Mouse (Mus musculus) liver, embryonic 14.5 days (tissue): ENCODE results near the gene 4930518I15Rik. TPM values are rescaled to one million over a fixed set of nuclear protein-coding genes. Genes with fewer than 3 reads are reported as not detected.
"Not testable (repeated sequence)": the region's sequence is repeated elsewhere in the genome, so short reads cannot be mapped to it uniquely, and the experiment has no call there.

ENCODE experiments used
- ATAC-seq: fragments of 200-750 bp; cut with Nextera tagmentation; 2 replicates; pipeline ENCODE4 v1.8.0; 2017; ENCODE audit warnings: moderate number of reproducible peaks, mild to moderate bottlenecking, moderate library complexity; ENCODE audit not compliant: insufficient read depth
- DNase-seq, 3 experiments: peaks; one replicate each; pipeline ENCODE4 v3.0.0-alpha.2; 2012 to 2013; ENCODE audit warnings: low read depth in 3 of 3, low spot score in 3 of 3
- H3K27ac ChIP-seq: fragments of 300-500 bp; sonication (generic); 2 replicates; pipeline ENCODE4 v1.5.1; 2014; ENCODE audit warnings: moderate library complexity, mild to moderate bottlenecking, control low read depth, inconsistent platforms
- H3K27me3 ChIP-seq: fragments of 300-500 bp; sonication (generic); 2 replicates; pipeline ENCODE4 v1.6.1; 2014; ENCODE audit warnings: mild to moderate bottlenecking, low read length, moderate library complexity; ENCODE audit not compliant: control insufficient read depth, insufficient read depth
- H3K36me3 ChIP-seq: fragments of 300-500 bp; sonication (generic); replicated peaks from 2 replicates; pipeline ENCODE4 v1.6.1; 2014; ENCODE audit warnings: low read depth; ENCODE audit not compliant: control insufficient read depth, insufficient read depth
- H3K4me1 ChIP-seq, 2 experiments: fragments of 200-500 bp in 1 of 2; fragments of 300-500 bp in 1 of 2; sonication (generic) in 1 of 2; replicated peaks; 2 replicates each; pipeline ENCODE4 v1.6.1; 2012 to 2014; ENCODE audit warnings: antibody characterized with exemption in 1 of 2, inconsistent platforms in 1 of 2, low read length in 1 of 2; ENCODE audit not compliant: control insufficient read depth in 2 of 2, insufficient read depth in 2 of 2
- H3K4me2 ChIP-seq: fragments of 300-500 bp; sonication (generic); 2 replicates; pipeline ENCODE4 v1.6.1; 2014; ENCODE audit warnings: low read depth, mild to moderate bottlenecking, control low read depth, moderate library complexity
- H3K4me3 ChIP-seq, 2 experiments: fragments of 200-500 bp in 1 of 2; fragments of 300-500 bp in 1 of 2; sonication (generic) in 1 of 2; 2 replicates each; pipeline ENCODE4 v1.5.1; 2012 to 2014; ENCODE audit warnings: low read depth in 2 of 2, low read length in 2 of 2, mild to moderate bottlenecking in 2 of 2, control low read depth in 1 of 2, inconsistent platforms in 1 of 2, moderate library complexity in 1 of 2; ENCODE audit not compliant: insufficient read depth in 1 of 2
- H3K9ac ChIP-seq: fragments of 300-500 bp; sonication (generic); replicated peaks from 2 replicates; pipeline ENCODE4 v1.6.1; 2014; ENCODE audit warnings: mild to moderate bottlenecking, control low read depth, moderate library complexity
- H3K9me3 ChIP-seq: fragments of 300-500 bp; sonication (generic); 2 replicates; pipeline ENCODE4 v1.6.1; 2016; ENCODE audit warnings: low read length, mixed read lengths; ENCODE audit not compliant: control insufficient read depth
- CTCF ChIP-seq: IDR thresholded peaks from 2 replicates; pipeline ENCODE4 v1.5.1; 2016; ENCODE audit warnings: antibody characterized with exemption, low read depth, control low read depth
- EP300 ChIP-seq: IDR thresholded peaks from 2 replicates; pipeline ENCODE4 v1.6.1; 2016; ENCODE audit warnings: antibody characterized with exemption, low read depth
- WGBS: fragments of 180-500 bp; shearing (Covaris S2); extraction: QIAGEN DNeasy Blood & Tissue Kit; methylation state at CpG from one replicate; pipeline ENCODE4 v1.1.7; 2014; ENCODE audit not compliant: insufficient replicate concordance; 5-methylcytosine and 5-hydroxymethylcytosine counted together
- polyA plus RNA-seq, 2 experiments: library from polyadenylated mRNA; depleted of rRNA in 1 of 2; stranded (reverse) in 1 of 2; unstranded in 1 of 2; fragments of >200 nt; fragmentation: Nextera tagmentation in 1 of 2; extraction: Ambion mirVana in 1 of 2; gene quantifications; 2 replicates each; pipeline versions ENCODE4 v1.2.1 to v1.2.3; 2012 to 2014

Gene 4930518I15Rik
- polyA plus RNA-seq, 2 experiments: 0.71 TPM

DNA sequence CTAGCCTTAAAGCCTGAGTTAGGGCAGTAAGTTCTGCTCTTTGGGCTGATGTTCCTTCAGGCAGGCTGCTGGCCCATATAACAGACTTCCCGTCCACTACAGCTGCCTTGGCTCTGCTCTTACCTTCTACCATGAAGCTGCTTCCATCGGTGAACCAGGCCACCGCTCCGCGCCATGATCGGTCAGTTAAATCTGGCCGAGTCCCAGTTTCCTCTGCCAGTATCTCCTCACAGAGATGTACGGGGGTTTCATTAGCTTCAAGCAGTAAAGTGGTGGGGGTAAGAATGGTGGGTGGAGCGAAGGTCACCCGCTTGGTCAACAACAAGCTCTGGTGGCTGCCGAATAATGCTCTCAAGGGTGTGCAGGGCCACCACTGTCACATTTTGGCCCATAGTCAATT is 23.4 kb downstream of the 4930518I15Rik start:
- peaks cover 4% of the 10 kb centered on the region for H3K36me3 ChIP-seq
- DNase-seq (no peak), ATAC-seq (no peak)
- no peak overlapping the region for H3K4me2 ChIP-seq
- H3K9me3 ChIP-seq: peaks cover 9% of the 10 kb centered on the region; the same call in 1 of the 2 replicates
- H3K4me1 ChIP-seq: no peaks in the 10 kb centered on the region
- TF ChIP-seq EP300: no peak
- TF ChIP-seq CTCF: no peak
- H3K4me3 ChIP-seq: no peak overlapping the region
- 85% methylated on average over 11 of the region's 11 CpGs for WGBS
- H3K27me3 ChIP-seq: no peaks in the 10 kb centered on the region
- H3K9ac ChIP-seq: no peak overlapping the region
- H3K27ac ChIP-seq: no peak overlapping the region

DNA sequence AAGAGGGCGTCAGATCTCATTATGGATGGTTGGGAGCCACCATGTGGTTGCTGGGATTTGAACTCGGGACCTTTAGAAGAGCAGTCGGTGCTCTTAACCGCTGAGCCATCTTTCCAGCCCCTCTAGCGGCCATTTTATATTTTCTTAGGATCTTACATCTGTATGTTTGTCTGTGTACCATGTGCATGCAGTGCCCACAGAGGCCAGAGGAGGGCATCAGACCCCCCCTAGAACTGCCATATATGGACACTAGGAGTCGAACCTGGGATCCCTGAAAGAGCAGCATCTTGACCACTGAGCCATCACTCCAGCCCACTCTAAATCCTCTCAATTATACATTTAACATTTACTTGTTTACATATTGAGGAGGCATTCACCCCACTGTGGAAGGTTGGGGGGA is 32.6 kb downstream of the 4930518I15Rik start:
- peak; percentile 30 for TF ChIP-seq CTCF
- not testable (repeated sequence) for H3K27ac ChIP-seq, H3K4me1 ChIP-seq, DNase-seq, H3K27me3 ChIP-seq, H3K4me2 ChIP-seq, ATAC-seq, H3K9ac ChIP-seq, H3K9me3 ChIP-seq, H3K4me3 ChIP-seq, H3K36me3 ChIP-seq
- 75% methylated on average over 6 of the region's 6 CpGs for WGBS

DNA sequence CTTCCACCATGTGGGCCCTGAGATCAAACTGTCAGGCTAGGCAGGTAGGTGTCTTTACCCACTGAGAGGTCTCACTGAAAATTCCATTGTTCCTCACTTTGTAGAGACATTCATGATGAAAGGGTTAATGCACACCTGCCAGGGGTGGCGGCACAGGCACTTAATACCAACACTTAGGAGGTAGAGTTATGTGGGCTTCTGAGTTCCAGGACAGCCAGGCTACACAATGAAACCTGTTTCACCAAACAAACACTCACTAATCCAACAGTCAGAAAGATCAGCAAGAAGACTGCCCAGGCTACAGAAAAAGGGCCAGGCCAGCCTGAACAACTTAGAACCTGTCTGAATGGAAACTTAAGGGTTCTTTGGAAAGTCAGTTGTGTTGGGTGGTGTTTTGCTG is 41.6 kb downstream of the 4930518I15Rik start:
- no peak overlapping the region for H3K27ac ChIP-seq
- no peak overlapping the region for H3K4me2 ChIP-seq
- H3K9ac ChIP-seq: no peak overlapping the region
- DNase-seq: no peak
- TF ChIP-seq CTCF: no peak
- TF ChIP-seq EP300: no peak
- no peaks in the 10 kb centered on the region for H3K9me3 ChIP-seq
- no peak overlapping the region for H3K4me3 ChIP-seq
- WGBS: 53% methylated on average over 1 of the region's 1 CpGs
- no peaks in the 10 kb centered on the region for H3K27me3 ChIP-seq
- H3K36me3 ChIP-seq: no peaks in the 10 kb centered on the region
- ATAC-seq: no peak
- peaks cover 0 to 2% of the 10 kb centered on the region in 2 experiments; a peak in 1 of 4 replicates for H3K4me1 ChIP-seq

DNA sequence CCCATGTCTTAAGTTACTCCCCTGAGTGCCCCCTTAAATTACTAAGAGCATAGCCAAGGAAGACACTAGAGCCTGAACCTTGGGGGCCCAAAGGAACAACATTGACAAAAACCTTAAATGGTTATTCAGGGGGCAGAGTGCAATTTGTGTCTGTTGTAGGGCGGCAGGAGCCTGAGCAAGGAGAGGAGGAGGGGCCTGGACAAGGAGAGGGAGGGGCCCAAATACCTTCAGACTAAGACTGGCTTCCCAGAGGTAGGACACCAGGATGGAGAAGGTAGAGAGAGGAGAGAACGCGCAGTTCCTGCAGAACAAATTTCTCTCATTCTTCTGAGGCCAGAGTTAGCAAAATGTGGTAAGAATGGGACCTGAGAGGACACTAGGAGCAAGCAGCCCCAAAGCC is 42.3 kb downstream of the 4930518I15Rik start:
- 72% methylated on average over 3 of the region's 3 CpGs for WGBS

DNA sequence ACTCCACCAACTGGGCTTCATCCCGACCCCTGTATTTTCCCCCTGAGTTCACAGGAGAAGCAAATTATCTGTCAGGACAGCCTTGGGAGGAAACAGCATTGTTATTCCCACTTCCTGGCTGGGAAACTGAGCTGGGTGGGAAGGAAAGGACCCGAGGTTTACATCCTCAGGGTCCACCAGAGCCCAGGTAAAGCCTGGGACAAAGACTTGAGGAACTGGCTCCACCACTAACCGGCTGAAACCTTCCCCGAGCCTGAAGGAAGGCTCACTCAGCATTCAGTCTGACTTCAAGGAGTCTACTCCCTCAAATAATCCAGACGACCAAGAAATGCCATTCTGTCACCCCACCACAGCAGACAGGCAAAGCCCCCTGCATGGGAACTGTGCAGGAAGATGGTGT is 42.9 kb downstream of the 4930518I15Rik start:
- Histone ChIP-seq H3K27me3 (no peaks in the 10 kb centered on the region), H3K4me2 (no peak overlapping the region), H3K9me3 (no peaks in the 10 kb centered on the region), H3K9ac (no peak overlapping the region), H3K36me3 (no peaks in the 10 kb centered on the region), H3K27ac (no peak overlapping the region), H3K4me1 (peaks cover 0 to 2% of the 10 kb centered on the region in 2 experiments; a peak in 1 of 4 replicates), H3K4me3 (no peak overlapping the region)
- TF ChIP-seq CTCF (no peak), EP300 (no peak)
- DNase-seq (no peak), ATAC-seq (no peak)
- 20% methylated on average over 5 of the region's 5 CpGs for WGBS

More for the DNA sequence above, 42.3 kb downstream of the 4930518I15Rik start:
- TF ChIP-seq EP300: no peak
- Histone ChIP-seq H3K27ac (no peak overlapping the region), H3K9ac (no peak overlapping the region), H3K9me3 (no peaks in the 10 kb centered on the region), H3K4me2 (no peak overlapping the region), H3K36me3 (no peaks in the 10 kb centered on the region), H3K4me3 (no peak overlapping the region), H3K27me3 (no peaks in the 10 kb centered on the region), H3K4me1 (peaks cover 0 to 2% of the 10 kb centered on the region in 2 experiments; a peak in 1 of 4 replicates)
- DNase-seq (no peak), ATAC-seq (no peak)
